Mouse (Mus musculus) E14TG2a.4 (cell line): ENCODE data around the gene Vamp3.
A peak's percentile ranks its signal among the peaks of the same experiment; 100 is the strongest.

Experiments
- H3K27me3 ChIP-seq: 2 replicates; pipeline ENCODE4 v1.6.1; 2014; ENCODE audit warnings: low read length, control low read depth; ENCODE audit not compliant: insufficient read depth
- H3K36me3 ChIP-seq: 2 replicates; pipeline ENCODE4 v1.6.1; 2014; ENCODE audit warnings: low read length, control low read depth; ENCODE audit not compliant: insufficient read depth
- H3K4me1 ChIP-seq: replicated peaks from 2 replicates; pipeline ENCODE4 v1.6.1; 2014; ENCODE audit warnings: low read depth, low read length, control low read depth
- H3K4me3 ChIP-seq: replicated peaks from 2 replicates; pipeline ENCODE4 v1.5.1; 2014; ENCODE audit warnings: mild to moderate bottlenecking, low read length
- H3K9me3 ChIP-seq: 2 replicates; pipeline ENCODE4 v1.6.1; 2014; ENCODE audit warnings: low read length, control low read depth
- CTCF ChIP-seq: conservative IDR thresholded peaks from 2 replicates; pipeline ENCODE4 v1.5.1; 2014; ENCODE audit warnings: low read length
- NANOG ChIP-seq: IDR thresholded peaks from 2 replicates; pipeline ENCODE4 v1.6.1; 2014; ENCODE audit warnings: borderline replicate concordance, low read length, mixed read lengths
- POU5F1 ChIP-seq: IDR thresholded peaks from 2 replicates; pipeline ENCODE4 v1.6.1; 2014; ENCODE audit warnings: low read length, borderline replicate concordance

The Vamp3 gene

DNA sequence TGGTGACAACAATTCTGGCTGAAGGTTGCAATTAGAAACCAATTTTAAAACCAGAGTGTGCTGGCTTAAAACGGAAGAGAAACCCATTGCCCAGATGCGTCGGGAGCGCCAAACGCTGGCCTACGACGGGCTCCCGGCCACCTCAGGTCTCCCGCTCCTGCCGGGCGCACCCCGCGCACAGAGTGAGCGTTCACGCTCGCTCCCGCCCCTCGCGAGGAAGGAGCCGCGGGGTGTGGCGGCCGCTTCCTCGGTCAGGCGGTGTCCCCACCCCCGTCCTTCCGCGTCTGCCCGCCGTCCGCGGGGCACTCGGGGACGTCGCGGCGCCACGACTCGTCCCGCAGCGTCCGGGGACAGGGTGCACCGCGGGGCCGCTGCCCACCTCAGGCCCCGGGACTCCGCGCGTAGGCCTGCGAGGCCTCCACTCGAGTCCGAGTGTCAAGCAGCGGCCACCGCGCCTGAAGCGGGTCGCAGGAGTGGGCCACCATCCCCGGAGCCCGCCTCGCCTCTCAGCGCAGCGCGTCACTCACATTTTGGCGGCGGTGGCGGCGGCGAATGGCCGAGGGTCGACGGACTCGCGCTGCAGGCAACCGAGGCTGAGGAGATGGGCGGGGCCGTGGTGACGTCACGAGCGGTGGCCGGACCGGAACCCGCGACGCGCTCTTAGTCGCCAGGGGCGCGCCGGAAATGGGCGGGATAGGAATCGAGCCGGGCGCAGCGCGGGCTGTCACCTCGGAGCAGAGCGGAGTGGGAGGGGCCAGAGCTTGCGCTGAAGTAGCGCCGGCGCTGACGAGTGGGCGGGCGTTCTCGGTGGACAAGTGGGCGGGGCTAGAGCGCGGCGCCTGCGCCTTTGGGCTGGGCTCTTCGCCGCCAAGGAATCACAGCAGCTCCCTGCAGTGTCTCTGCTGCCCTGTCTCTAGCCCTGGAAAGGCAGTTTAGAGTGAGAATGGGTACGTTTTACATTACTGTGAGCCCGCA, at the start of gene Vamp3:
Gene Vamp3 (minus strand): TSS at position 617 of the 975 bp plus-strand sequence.
- H3K27me3 ChIP-seq = no peaks in the 10 kb centered on the region
- H3K4me3 ChIP-seq = peak within 1 kb of the TSS; percentile 98
- peaks cover 18% of the 10 kb centered on the region for H3K4me1 ChIP-seq
- H3K9me3 ChIP-seq = peaks cover 9% of the 10 kb centered on the region; the same call in 1 of the 2 replicates
- peaks cover 32% of the 10 kb centered on the region for H3K36me3 ChIP-seq
- no peak for TF ChIP-seq CTCF
- no peak for TF ChIP-seq NANOG
- TF ChIP-seq POU5F1 = no peak

DNA sequence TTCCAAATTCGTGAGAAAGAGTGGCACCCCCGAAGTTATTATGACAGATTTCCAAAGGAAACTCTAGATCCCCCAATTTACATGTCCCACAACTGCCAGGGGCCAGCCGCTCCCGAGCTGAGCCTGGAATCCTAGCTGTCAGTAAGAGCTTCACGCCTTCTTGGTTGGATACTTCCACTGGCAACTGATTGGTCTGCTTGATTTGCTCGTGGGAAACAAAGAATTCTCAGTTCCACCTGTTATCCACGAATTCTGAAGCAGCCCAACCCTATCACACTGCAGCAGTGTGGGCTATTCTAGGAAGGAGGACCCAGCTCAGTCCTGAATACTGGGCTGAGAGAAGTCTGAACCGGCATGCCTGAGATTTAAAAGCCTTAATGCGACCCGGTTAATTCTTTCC, 48.7 kb upstream of the Vamp3 start:
- Histone ChIP-seq H3K9me3 (no peaks in the 10 kb centered on the region), H3K4me3 (no peak overlapping the region), H3K4me1 (peaks cover 46% of the 10 kb centered on the region), H3K27me3 (peaks cover 25% of the 10 kb centered on the region), H3K36me3 (no peaks in the 10 kb centered on the region)
- no peak for TF ChIP-seq CTCF
- TF ChIP-seq NANOG = no peak
- TF ChIP-seq POU5F1 = no peak

DNA sequence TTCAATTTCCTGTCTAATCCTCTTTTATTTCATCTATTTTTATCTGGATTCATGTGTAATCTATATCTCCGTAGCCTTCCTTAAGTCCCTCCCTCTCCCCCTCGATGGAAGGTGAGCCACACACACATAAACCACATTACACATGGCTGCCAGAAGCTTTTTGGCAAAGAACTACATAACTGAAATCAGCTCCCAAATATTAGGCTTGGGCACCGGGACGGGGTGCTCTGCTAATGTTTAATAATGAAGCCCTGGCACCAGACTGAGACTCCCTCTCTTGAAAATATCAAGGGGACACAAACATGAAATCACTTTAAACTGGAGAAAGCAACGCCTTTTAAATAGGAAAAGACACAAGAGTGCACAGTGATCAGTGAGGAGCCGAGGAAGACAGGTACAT, 48.1 kb upstream of the Vamp3 start:
- Histone ChIP-seq H3K27me3 (peaks cover 25% of the 10 kb centered on the region), H3K4me3 (no peak overlapping the region), H3K4me1 (peaks cover 41% of the 10 kb centered on the region), H3K9me3 (no peaks in the 10 kb centered on the region), H3K36me3 (no peaks in the 10 kb centered on the region)
- TF ChIP-seq POU5F1 (no peak), NANOG (no peak), CTCF (no peak)

DNA sequence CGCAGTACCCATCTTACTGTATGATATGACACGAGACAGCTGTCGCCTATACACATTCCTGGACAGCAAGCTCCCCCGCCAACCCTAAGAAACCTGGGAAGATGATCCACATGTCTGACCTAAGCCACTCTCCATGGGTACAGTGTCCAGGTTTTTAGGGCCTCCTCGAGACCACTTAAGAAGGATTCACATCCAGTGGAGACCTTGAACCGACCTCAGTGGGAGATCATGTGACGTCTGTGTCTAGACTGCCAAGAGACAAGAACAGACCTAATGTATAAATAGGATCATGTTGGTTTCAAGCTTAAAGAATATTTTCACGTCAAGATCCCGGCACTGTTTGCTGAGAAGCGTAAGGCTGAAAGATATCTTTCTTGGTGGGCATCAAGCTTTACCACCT, 46.4 kb upstream of the Vamp3 start:
- H3K36me3 ChIP-seq = no peaks in the 10 kb centered on the region
- H3K4me1 ChIP-seq = peaks cover 33% of the 10 kb centered on the region
- H3K9me3 ChIP-seq = no peaks in the 10 kb centered on the region
- TF ChIP-seq CTCF = no peak
- no peak for TF ChIP-seq POU5F1
- no peak for TF ChIP-seq NANOG
- H3K27me3 ChIP-seq = peaks cover 16% of the 10 kb centered on the region
- no peak overlapping the region for H3K4me3 ChIP-seq

DNA sequence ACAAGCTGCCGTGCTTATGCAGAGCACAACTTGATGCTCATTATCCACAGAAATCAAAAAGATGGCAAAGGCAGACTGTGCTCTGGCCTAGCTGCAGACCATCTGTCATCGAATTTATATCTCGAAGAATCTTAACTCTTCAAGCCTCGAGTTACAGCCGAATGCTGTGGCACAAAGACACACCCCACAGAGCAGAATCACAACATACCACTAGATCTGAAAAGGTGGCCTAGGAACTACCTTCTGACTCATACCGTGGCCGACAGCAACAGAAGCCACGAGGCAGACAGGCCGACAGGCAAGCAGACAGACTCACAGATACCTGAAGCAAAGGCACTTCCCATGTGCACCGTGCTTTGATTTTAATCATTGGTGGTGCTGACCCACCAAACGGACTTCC, 45.9 kb upstream of the Vamp3 start:
- Histone ChIP-seq H3K9me3 (no peaks in the 10 kb centered on the region), H3K36me3 (no peaks in the 10 kb centered on the region), H3K4me1 (peaks cover 29% of the 10 kb centered on the region), H3K27me3 (peaks cover 16% of the 10 kb centered on the region), H3K4me3 (no peak overlapping the region)
- TF ChIP-seq CTCF (no peak), POU5F1 (no peak), NANOG (no peak)

DNA sequence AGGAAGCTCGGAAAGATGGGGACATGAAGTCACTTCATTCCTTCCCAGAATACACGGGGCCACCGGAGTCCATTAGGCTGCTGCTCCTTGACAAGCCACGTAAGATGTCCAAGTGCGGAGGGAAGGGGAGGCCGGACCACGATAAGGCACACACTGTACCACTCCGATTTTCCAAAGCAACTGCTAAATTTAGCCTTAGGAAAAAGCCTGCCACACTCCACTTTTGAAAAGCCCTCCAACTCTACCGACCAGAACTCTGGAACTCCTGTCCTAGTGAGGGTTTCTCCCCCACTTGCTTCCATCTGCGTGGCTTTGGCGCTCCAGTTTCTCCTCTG, 39.3 kb upstream of the Vamp3 start:
- Histone ChIP-seq H3K27me3 (no peaks in the 10 kb centered on the region), H3K4me1 (peaks cover 39% of the 10 kb centered on the region), H3K9me3 (no peaks in the 10 kb centered on the region), H3K36me3 (no peaks in the 10 kb centered on the region; the same call in 1 of the 2 replicates), H3K4me3 (no peak overlapping the region)
- TF ChIP-seq POU5F1 (no peak), CTCF (no peak), NANOG (no peak)

DNA sequence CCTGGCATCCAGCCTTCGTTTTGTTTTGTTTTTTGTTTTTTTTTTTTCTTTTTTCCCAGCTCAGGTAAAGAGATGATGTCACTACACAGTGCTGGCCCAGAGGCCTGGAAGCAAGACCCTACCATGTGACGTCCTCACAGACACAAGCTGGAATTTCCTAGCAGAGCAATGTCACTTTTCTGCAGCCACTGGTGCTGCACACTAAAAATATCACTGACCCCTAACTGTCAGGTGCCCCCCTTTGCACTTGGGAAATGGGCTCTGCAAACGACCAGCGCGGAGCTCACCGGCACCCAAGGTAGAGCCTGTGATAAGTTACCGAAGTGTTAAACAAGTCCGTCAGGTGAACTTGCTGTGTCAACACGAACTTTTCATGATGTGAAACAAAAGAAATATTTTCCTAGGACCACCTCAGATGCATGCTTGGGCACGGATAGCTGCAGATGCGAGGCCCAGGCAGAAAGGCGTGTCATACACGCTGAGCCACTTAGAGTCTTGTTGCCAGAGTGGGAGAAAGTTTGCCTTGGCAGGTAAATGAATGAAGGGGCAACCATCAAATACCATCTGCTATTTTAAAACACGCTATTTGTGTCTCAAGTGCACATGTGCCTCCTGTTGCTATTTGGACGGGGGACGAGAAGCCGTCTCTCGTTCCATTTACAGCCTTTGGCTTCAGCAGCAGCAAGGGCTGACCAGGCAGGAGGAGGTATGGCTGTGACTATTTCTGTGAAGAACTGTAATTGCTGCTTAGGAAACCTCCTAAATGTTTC, 38.8 kb upstream of the Vamp3 start:
- no peaks in the 10 kb centered on the region for H3K27me3 ChIP-seq
- no peak overlapping the region for H3K4me3 ChIP-seq
- H3K4me1 ChIP-seq = peaks cover 39% of the 10 kb centered on the region
- TF ChIP-seq CTCF = no peak
- no peaks in the 10 kb centered on the region; the same call in 1 of the 2 replicates for H3K36me3 ChIP-seq
- no peaks in the 10 kb centered on the region for H3K9me3 ChIP-seq

DNA sequence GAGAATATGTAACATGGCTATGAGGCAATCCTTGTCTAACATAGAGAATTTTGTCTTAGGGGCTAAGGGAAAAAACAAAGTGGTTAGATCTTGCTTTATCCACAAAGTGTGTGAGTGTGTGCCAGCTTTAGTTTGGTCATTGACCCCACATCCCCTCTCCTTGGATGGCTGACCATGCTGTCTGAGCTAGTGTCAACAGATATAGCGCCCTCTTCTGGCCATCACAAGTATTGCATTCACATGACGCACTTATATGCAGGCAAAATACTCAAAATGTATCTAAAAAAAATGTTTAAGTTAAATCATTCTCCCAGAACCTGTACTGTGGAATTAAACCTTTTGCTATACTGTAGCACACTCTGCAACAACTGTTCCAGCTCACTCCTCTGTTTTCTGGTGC, 37.4 kb upstream of the Vamp3 start:
- TF ChIP-seq NANOG (no peak), CTCF (peak; percentile 85)
- Histone ChIP-seq H3K36me3 (no peaks in the 10 kb centered on the region; the same call in 1 of the 2 replicates), H3K4me1 (peaks cover 41% of the 10 kb centered on the region), H3K9me3 (no peaks in the 10 kb centered on the region), H3K27me3 (no peaks in the 10 kb centered on the region), H3K4me3 (no peak overlapping the region)
